Mouse (Mus musculus) forebrain, embryonic 16.5 days (tissue): ENCODE measurements around the gene Ube2k. TPM values are rescaled to one million over a fixed set of nuclear protein-coding genes. Genes with fewer than 3 reads are reported as not detected.
"Not testable (repeated sequence)": the region's sequence is repeated elsewhere in the genome, so short reads cannot be mapped to it uniquely, and the experiment has no call there.

Experiments used
- ATAC-seq: fragments of 200-750 bp; cut with Nextera tagmentation; 2 replicates; pipeline ENCODE4 v1.8.0; 2017; ENCODE audit warnings: mild to moderate bottlenecking, moderate library complexity
- H3K27ac ChIP-seq: fragments of 300-500 bp; sonication (generic); 2 replicates; pipeline ENCODE4 v1.5.1; 2014; ENCODE audit warnings: low read length, control low read depth
- H3K27me3 ChIP-seq: fragments of 300-500 bp; sonication (generic); replicated peaks from 2 replicates; pipeline ENCODE4 v1.6.1; 2014; ENCODE audit warnings: low read length; ENCODE audit not compliant: control insufficient read depth, insufficient read depth
- H3K36me3 ChIP-seq: fragments of 300-500 bp; sonication (generic); 2 replicates; pipeline ENCODE4 v1.6.1; 2014; ENCODE audit not compliant: control insufficient read depth, insufficient read depth
- H3K4me1 ChIP-seq: fragments of 300-500 bp; sonication (generic); replicated peaks from 2 replicates; pipeline ENCODE4 v1.6.1; 2014; ENCODE audit warnings: low read length; ENCODE audit not compliant: control insufficient read depth, insufficient read depth
- H3K4me2 ChIP-seq: fragments of 300-500 bp; sonication (generic); 2 replicates; pipeline ENCODE4 v1.6.1; 2014; ENCODE audit warnings: mild to moderate bottlenecking, low read length, control low read depth
- H3K4me3 ChIP-seq: fragments of 300-500 bp; sonication (generic); replicated peaks from 2 replicates; pipeline ENCODE4 v1.5.1; 2014; ENCODE audit warnings: mild to moderate bottlenecking, low read length, control low read depth
- H3K9ac ChIP-seq: fragments of 300-500 bp; sonication (generic); replicated peaks from 2 replicates; pipeline ENCODE4 v1.6.1; 2014; ENCODE audit warnings: low read depth, low read length, control low read depth
- H3K9me3 ChIP-seq: fragments of 300-500 bp; sonication (generic); 2 replicates; pipeline ENCODE4 v1.6.1; 2016; ENCODE audit warnings: low read length; ENCODE audit not compliant: control insufficient read depth
- WGBS: fragments of 180-500 bp; shearing (Covaris S2); extraction: QIAGEN DNeasy Blood & Tissue Kit; methylation state at CpG from one replicate; pipeline ENCODE4 v1.1.7; 2014; 5-methylcytosine and 5-hydroxymethylcytosine counted together
- polyA plus RNA-seq: library from polyadenylated mRNA; unstranded; fragments of >200 nt; fragmentation: Nextera tagmentation; extraction: Ambion mirVana; gene quantifications from 2 replicates; pipeline ENCODE4 v1.2.1, GENCODE M21; 2015

Gene Ube2k
- polyA plus RNA-seq, 1 experiment from 2014 or later: 188 TPM

DNA sequence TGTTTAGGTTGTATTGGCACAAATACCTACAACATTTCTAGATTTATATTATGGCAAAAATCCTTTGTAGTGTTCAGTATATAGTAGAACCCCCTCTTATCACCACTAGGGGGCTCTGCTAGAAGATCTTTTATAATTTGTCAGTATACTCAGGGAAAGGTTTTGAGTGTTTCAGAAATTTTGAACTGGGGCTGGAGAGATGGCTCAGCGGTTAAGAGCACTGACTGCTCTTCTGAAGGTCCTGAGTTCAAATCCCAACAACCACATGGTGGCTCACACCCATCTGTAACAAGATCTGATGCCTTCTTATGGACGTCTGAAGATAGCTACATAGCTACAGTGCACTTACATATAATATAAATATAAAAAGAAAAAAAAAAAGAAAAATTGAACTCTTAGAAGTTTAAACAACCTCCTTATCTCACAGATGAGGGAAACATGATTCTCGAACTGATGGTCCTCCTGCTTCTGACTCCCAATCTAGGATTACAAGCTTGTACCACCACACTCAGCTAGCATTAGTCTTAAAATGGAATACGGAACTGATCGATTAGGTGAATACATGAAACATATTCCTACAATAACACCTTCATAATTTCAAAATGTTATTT, 1.5 kb upstream of the Ube2k start:
- no peaks in the 10 kb centered on the region for H3K9me3 ChIP-seq
- H3K36me3 ChIP-seq: no peaks in the 10 kb centered on the region
- H3K4me3 ChIP-seq: no peak overlapping the region
- H3K27ac ChIP-seq: no peak overlapping the region
- peaks cover 11% of the 10 kb centered on the region for H3K4me1 ChIP-seq
- no peak overlapping the region for H3K9ac ChIP-seq
- 77% methylated on average over 5 of the region's 5 CpGs for WGBS
- ATAC-seq: no peak
- no peaks in the 10 kb centered on the region for H3K27me3 ChIP-seq
- H3K4me2 ChIP-seq: no peak overlapping the region

DNA sequence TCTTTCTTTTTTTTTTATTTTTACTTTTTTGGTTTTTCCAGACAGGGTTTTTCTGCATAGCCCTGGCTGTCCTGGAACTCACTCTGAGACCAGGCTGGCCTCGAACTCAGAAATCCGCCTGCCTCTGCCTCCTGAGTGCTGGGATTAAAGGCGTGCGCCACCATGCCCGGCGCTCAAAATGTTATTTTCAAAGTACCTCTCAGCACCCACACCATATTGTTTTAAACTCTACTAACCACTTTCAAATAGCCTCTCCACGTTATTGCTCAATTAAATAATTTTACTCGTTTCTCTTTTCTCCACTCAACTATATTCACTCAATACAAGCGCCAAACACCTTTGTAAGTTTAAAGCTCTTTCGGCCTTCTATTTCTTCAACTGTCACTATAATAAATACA, 966 bp upstream of the Ube2k start:
- 80% methylated on average over 10 of the region's 10 CpGs for WGBS
- H3K4me1 ChIP-seq: peaks cover 11% of the 10 kb centered on the region
- ATAC-seq, H3K27me3 ChIP-seq, H3K36me3 ChIP-seq, H3K9me3 ChIP-seq: not testable (repeated sequence)
- peak overlapping the region; percentile 98 for H3K27ac ChIP-seq
- peak overlapping the region; percentile 96 for H3K4me3 ChIP-seq
- peak overlapping the region; percentile 74 for H3K4me2 ChIP-seq
- H3K9ac ChIP-seq: peak overlapping the region; percentile 98; the same call in 1 of the 2 replicates

DNA sequence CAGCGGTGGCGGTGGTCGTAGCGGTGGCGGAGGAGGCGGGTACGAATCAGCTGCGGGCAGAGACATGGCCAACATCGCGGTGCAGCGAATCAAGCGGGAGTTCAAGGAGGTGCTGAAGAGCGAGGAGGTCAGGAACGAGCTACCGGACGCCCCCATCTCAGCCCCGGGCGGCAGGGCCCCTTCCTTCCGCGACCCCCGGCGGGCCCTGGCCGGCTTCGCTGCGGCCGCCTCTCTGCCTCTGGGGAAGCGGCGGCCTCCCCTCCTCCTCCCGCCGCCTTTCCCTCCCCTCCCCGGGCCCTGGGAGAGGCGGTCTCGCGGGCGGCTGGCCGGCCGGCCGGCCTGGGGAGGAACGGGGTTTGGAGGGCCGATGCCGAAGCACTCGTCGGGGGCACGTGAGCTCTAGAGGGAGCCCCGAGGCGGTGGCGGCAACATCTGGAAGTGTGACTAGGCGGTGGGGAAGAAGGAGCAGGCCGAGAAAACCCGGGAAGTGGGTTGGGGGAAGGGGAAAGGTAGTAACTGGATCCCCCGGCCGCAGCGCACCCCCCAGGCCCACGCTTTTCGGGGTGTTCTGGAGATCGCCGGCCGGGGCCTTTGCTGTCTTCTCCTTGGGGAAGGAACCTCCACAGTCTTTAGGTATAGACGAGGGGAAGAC, 513 bp downstream of the Ube2k start:
- H3K36me3 ChIP-seq: no peaks in the 10 kb centered on the region

DNA sequence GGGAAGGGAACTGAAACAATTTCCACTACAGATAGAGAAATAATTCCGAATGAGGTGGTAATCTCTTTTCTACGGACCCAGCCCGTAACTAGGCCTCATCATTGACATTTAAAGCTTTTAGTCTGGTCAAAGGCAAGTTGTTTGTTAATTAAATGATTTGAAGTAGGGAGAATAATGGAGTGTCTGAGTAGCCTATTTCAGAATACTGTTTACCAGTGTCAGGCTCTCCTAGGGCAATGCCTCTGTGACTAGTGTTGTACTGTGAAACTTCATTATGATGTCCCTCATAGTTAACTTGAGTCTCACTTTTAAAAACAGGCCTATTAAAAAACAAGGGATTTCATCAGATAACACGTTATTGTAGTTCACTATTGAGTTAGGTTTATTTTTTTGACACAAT, 1.1 kb downstream of the Ube2k start:
- Histone ChIP-seq H3K9me3 (no peaks in the 10 kb centered on the region), H3K9ac (peak overlapping the region; percentile 98), H3K27me3 (no peaks in the 10 kb centered on the region), H3K27ac (peak overlapping the region; percentile 98), H3K36me3 (no peaks in the 10 kb centered on the region), H3K4me1 (peaks cover 11% of the 10 kb centered on the region), H3K4me2 (peak overlapping the region; percentile 77), H3K4me3 (peak overlapping the region; percentile 96)
- WGBS: 0% methylated on average over 4 of the region's 4 CpGs
- no peak for ATAC-seq

More for the DNA sequence above, 513 bp downstream of the Ube2k start:
- peak overlapping the region; percentile 98 for H3K9ac ChIP-seq
- H3K27me3 ChIP-seq: no peaks in the 10 kb centered on the region
- under 1% methylated on average over 50 of the region's 59 CpGs for WGBS
- H3K4me1 ChIP-seq: peaks cover 11% of the 10 kb centered on the region
- H3K9me3 ChIP-seq: no peaks in the 10 kb centered on the region
- H3K4me3 ChIP-seq: peak overlapping the region; percentile 96
- peak; percentile 61 for ATAC-seq
- peak overlapping the region; percentile 77 for H3K4me2 ChIP-seq
- peak overlapping the region; percentile 98 for H3K27ac ChIP-seq

DNA sequence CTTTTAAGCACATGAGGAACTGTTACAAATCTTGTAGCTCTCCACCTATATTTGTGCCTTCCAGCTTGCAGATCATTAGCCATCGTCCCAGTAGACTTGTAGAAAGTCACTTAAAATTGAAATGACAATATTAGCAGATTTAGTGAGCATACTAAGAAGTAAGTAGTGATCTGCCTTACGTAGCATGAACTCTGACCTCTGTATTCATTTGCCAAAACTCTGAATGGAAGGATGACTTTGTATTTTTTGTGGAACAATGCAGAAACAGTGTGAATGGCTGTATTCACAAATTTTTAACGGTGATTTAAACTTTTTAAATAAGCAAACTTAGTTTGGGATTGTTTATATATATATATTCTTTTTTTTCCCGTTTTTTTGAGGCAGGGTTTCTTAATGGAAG, 1.8 kb downstream of the Ube2k start:
- no peaks in the 10 kb centered on the region for H3K9me3 ChIP-seq
- no peaks in the 10 kb centered on the region for H3K27me3 ChIP-seq
- 7% methylated on average over 4 of the region's 4 CpGs for WGBS
- no peak overlapping the region for H3K27ac ChIP-seq
- no peak overlapping the region for H3K4me3 ChIP-seq
- H3K4me1 ChIP-seq: peaks cover 11% of the 10 kb centered on the region
- no peaks in the 10 kb centered on the region for H3K36me3 ChIP-seq
- peak overlapping the region; percentile 27 for H3K4me2 ChIP-seq
- H3K9ac ChIP-seq: no peak overlapping the region
- no peak for ATAC-seq

DNA sequence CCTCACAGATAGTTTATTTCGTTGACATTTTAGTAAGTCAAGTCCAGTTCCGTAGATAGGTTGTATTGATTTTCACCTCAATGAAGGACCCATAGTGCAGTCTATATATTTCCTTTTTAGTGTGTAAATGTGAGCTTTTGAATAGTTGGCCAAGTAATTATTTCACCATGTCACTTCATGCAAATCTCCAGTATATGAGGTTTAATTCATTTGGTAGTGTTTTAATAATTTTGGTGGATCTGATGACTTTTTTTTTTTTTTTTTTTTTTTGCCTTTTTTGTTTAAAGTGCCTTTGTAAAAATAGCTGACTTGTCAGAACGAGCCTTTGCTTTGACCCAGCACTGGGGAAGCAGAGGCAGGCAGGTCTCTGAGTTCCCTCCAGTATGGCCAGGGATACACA, 2.8 kb downstream of the Ube2k start:
- H3K4me3 ChIP-seq: no peak overlapping the region
- H3K27ac ChIP-seq: no peak overlapping the region
- H3K4me1 ChIP-seq: peaks cover 11% of the 10 kb centered on the region
- H3K9ac ChIP-seq: no peak overlapping the region
- no peak for ATAC-seq
- H3K27me3 ChIP-seq: no peaks in the 10 kb centered on the region
- no peaks in the 10 kb centered on the region for H3K36me3 ChIP-seq
- H3K4me2 ChIP-seq: no peak overlapping the region
- 92% methylated on average over 3 of the region's 3 CpGs for WGBS
- H3K9me3 ChIP-seq: no peaks in the 10 kb centered on the region

DNA sequence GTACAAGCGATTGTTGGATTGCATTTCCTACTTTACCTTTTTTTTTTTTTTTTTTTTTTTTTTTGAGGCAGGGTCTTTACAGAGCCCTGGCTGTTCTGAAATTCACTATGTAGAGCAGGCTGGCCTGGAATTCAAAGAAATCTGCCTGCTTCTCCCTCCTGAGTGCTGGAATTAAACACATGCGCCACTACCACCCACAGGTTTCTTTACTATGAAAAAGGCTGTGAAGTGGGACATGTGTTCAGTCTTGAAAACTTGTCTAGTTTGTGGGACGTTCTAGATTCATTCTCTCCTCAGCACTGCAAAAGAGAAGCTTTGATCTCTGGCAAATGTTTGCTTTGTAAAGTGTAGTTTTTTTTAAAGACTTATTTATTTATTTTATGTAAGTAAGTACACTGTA, 4.9 kb downstream of the Ube2k start:
- no peaks in the 10 kb centered on the region for H3K36me3 ChIP-seq
- H3K4me1 ChIP-seq: peaks cover 9% of the 10 kb centered on the region
- H3K27ac ChIP-seq: no peak overlapping the region
- no peak overlapping the region for H3K4me2 ChIP-seq
- H3K4me3 ChIP-seq: no peak overlapping the region
- no peak for ATAC-seq
- WGBS: 87% methylated on average over 3 of the region's 3 CpGs
- H3K9ac ChIP-seq: no peak overlapping the region
- H3K27me3 ChIP-seq: no peaks in the 10 kb centered on the region
- no peaks in the 10 kb centered on the region for H3K9me3 ChIP-seq

DNA sequence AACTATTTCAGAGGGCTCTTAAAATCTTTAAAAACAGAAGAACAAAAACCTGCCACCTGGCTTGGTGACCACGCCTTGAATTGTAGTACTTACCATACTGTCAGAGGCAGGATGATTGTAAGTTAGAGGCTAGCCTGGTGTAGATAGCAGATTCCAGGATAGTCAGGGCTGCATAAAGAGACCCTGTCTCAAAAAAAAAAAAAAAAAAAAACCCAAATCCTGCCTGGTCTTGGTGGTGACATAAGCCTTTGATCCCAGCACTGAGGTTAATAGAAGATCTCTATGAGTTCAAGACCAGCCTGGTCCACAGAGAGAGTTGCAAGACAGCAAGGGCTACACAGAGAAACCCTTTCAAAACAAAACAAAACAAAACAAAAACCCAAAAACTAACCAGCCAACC, 6.5 kb downstream of the Ube2k start:
- Histone ChIP-seq H3K9me3 (no peaks in the 10 kb centered on the region), H3K4me3 (no peak overlapping the region), H3K4me2 (no peak overlapping the region), H3K27ac (no peak overlapping the region), H3K36me3 (no peaks in the 10 kb centered on the region), H3K9ac (no peak overlapping the region), H3K4me1 (peaks cover 9% of the 10 kb centered on the region), H3K27me3 (no peaks in the 10 kb centered on the region)
- ATAC-seq: no peak
- WGBS: 97% methylated on average over 1 of the region's 1 CpGs

DNA sequence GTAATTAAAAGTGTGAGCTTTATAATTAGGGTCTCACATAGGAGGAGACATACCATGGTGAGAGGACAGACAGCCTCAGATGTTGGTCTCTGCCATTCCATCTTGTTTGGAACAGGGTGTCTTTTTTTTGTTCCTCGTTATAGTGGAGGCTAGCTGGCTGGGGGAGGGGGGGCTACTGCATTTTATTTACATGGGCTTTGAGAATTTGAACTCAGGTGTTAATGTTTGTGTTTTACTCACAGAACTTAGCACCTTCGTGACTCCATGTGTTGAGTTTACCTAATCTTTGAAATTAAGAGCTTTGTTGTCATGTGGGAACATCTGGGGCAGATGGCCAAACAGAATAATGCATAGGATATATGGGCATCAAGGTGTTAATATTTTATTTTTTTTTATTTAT, 7.6 kb downstream of the Ube2k start:
- Histone ChIP-seq H3K27ac (no peak overlapping the region), H3K9ac (no peak overlapping the region), H3K36me3 (no peaks in the 10 kb centered on the region), H3K4me2 (no peak overlapping the region), H3K4me3 (no peak overlapping the region), H3K9me3 (no peaks in the 10 kb centered on the region), H3K27me3 (no peaks in the 10 kb centered on the region), H3K4me1 (peaks cover 2% of the 10 kb centered on the region; the same call in 1 of the 2 replicates)
- WGBS: 80% methylated on average over 2 of the region's 2 CpGs
- ATAC-seq: no peak
